ENCODE assay signal across 9 mouse cellular contexts in the genomic region with DNA sequence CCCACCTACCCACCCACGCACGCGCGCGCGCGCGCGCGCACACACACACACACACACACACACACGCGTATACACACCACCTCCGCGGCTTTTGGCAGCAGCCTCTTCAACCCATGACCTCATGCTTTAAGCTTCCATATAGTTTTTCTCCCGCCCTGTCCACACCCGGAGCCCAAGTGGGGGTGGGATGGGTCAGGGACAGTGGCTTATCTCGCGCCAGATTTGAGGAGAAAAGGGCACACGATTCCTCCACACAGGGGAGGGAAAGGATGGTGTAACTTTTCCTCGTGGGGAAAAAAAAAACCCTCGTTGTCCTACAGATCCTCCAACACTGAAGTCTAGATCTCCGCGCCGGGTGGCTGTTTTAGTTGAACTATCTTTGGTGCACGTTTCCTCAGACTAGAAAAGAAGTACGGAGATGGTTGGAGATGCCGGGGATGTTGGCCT.
DNase-seq lines count a peak whose midpoint lies in the region; TF ChIP-seq lines count a peak whose summit lies in the region.
"Had no signal": no experiment of that assay in that cellular context is flagged by ENCODE, and none has a peak within 500 bp of the region (broad histone marks: within the 10 kb centered on the region; RNA-seq: fewer than 3 reads in every experiment).

No protein-coding gene starts in this region.

- no peak for TF ChIP-seq CTCF in CH12.LX (conservative IDR thresholded peaks at IDR 0.05 in 1 of 2, IDR thresholded peaks at IDR 0.05 in 1 of 2; ENCODE audit: low read depth in 2 of 2, low read length in 2 of 2)
- no peak for TF ChIP-seq CTCF in testis, adult 2 months (IDR thresholded peaks at IDR 0.05; ENCODE audit: control insufficient read depth, insufficient read depth, insufficient replicate concordance, low read depth, low read length)

- DNase-seq in frontal cortex, postnatal 10 days (ENCODE audit: low spot score in 2 of 2), result peak; percentile 43 to 48
- no peak for DNase-seq in frontal cortex, adult 2 months (ENCODE audit: extremely low spot score in 1 of 2, low spot score in 1 of 2)
- no peak for DNase-seq in CH12.LX (ENCODE audit: extremely low read depth)
- DNase-seq in cerebellum, postnatal 10 days, result peak; percentile 66 to 67
- peak; percentile 51 for DNase-seq in heart, postnatal 4 days
- DNase-seq in lung, postnatal 10 days, result peak; percentile 45
- no peak for DNase-seq in layer of hippocampus, adult 8-10 months (ENCODE audit: low spot score in 2 of 2)

- H3K9me3 ChIP-seq in CH12.LX (replicated peaks; ENCODE audit: low read length), result no peaks in the 10 kb centered on the region

- H3K4me2 ChIP-seq in CH12.LX (ENCODE audit: insufficient read depth, low read depth, poor library complexity, severe bottlenecking), result peak overlapping the region; percentile 100

- no peaks in the 10 kb centered on the region for H3K36me3 ChIP-seq in CH12.LX (replicated peaks in 1 of 2; ENCODE audit: control insufficient read depth in 1 of 2, insufficient read depth in 1 of 2, low read length in 1 of 2)
- no peaks in the 10 kb centered on the region for H3K36me3 ChIP-seq in testis, adult 2 months (ENCODE audit: control insufficient read depth, insufficient read depth, low read length)

- no peak for TF ChIP-seq RAD21 in CH12.LX (IDR thresholded peaks at IDR 0.05; ENCODE audit: low read depth, low read length)

- no peaks in the 10 kb centered on the region for H3K27me3 ChIP-seq in CH12.LX (replicated peaks)
- no peaks in the 10 kb centered on the region; the same call in 1 of the 2 replicates for H3K27me3 ChIP-seq in testis, adult 2 months (ENCODE audit: control insufficient read depth, insufficient read depth, low read length)
- H3K27me3 ChIP-seq: Patski had no signal

- peaks cover 0 to 36% of the 10 kb centered on the region in 2 experiments; a peak in 2 of 4 replicates for H3K4me1 ChIP-seq in CH12.LX (ENCODE audit: control insufficient read depth in 1 of 2, insufficient read depth in 2 of 2)
- peaks cover 23% of the 10 kb centered on the region for H3K4me1 ChIP-seq in testis, adult 2 months (ENCODE audit: control insufficient read depth, insufficient read depth, low read length)

- no peaks in the 10 kb centered on the region for H3K79me2 ChIP-seq in CH12.LX (replicated peaks; ENCODE audit: control insufficient read depth, extremely low read depth, insufficient read depth, poor library complexity, severe bottlenecking)

- no peak for TF ChIP-seq EP300 in CH12.LX (IDR thresholded peaks at IDR 0.05; ENCODE audit: low read length)

- TF ChIP-seq POLR2A in CH12.LX (IDR thresholded peaks at IDR 0.05; ENCODE audit: low read depth, low read length), result no peak
- TF ChIP-seq POLR2A in testis, adult 2 months (IDR thresholded peaks at IDR 0.05; ENCODE audit: control insufficient read depth, low read depth, low read length), result no peak

- H3K27ac ChIP-seq in CH12.LX (ENCODE audit: insufficient read depth, low read depth), result no peak overlapping the region
- H3K27ac ChIP-seq in testis, adult 2 months (ENCODE audit: control insufficient read depth, insufficient read depth, low read depth, low read length), result peak overlapping the region; percentile 56; the same call in 1 of the 2 replicates

- H3K4me3 ChIP-seq in CH12.LX (replicated peaks in 1 of 3; ENCODE audit: low read depth in 2 of 3, low read length in 2 of 3, poor library complexity in 1 of 3), result no peak overlapping the region
- H3K4me3 ChIP-seq in testis, adult 2 months (ENCODE audit: control insufficient read depth, low read depth, low read length), result peak overlapping the region; percentile 54

- dilution Hi-C loops in CH12.LX (cut with MboI; ENCODE audit: extremely low pct_ligation_motif_present, extremely low pct_unique_long_range_greater_than_20kb, low sequenced_read_pairs), result no loop called here

- in situ Hi-C loops in CH12.LX (cut with MboI; ENCODE audit: low pct_ligation_motif_present, low pct_unique_long_range_greater_than_20kb, low sequenced_read_pairs), result no loop called here

- H3K9ac ChIP-seq in CH12.LX (ENCODE audit: insufficient read depth, low read depth), result no peak overlapping the region

TF ChIP-seq in CH12.LX, 34 proteins besides CTCF, POLR2A, EP300 and RAD21:
- TF ChIP-seq JUND (conservative IDR thresholded peaks at IDR 0.05; ENCODE audit: low read depth, low read length) (no peak), SIN3A (IDR thresholded peaks at IDR 0.05; ENCODE audit: low read length) (no peak), ZMIZ1 (IDR thresholded peaks at IDR 0.05; ENCODE audit: low read depth, low read length) (no peak)

Comparison
In these comparisons a context has a peak if more than half of its experiments do, and no peak if none do; other contexts are left out.
1. DNase-seq: peak in frontal cortex, postnatal 10 days (2 of 2), cerebellum, postnatal 10 days (2 of 2), heart, postnatal 4 days (single experiment) and lung, postnatal 10 days (single experiment); none in frontal cortex, adult 2 months (0 of 2), CH12.LX (single experiment) and layer of hippocampus, adult 8-10 months (0 of 2).